Mouse (Mus musculus) testis, postnatal 10 days (tissue): ENCODE data around the gene Tatdn2.
"Not testable (repeated sequence)": the region's sequence is repeated elsewhere in the genome, so short reads cannot be mapped to it uniquely, and the experiment has no call there.

Experiments
- DNase-seq: peaks from one replicate; pipeline ENCODE4 v3.0.0; 2021; ENCODE audit warnings: low spot score

Tatdn2 gene

DNA sequence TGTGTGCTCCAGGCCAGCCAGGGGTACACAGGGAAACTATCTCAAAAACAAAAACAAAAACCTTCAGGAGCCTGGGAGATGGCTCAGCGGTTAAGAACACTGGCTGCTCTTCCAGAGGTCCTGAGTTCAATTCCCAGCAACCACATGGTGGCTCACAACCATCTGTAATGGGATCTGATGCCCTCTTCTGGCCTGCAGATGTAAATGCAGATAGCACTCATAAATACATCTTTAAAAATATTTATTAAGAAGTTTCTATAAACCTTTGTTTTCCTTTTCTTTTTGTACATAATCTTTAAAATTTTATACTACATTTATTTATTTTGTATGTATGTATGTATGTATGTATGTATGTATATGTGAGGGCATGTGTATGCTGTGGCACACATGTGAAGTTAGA lies 24.8 kb upstream of the Tatdn2 start:
- DNase-seq = not testable (repeated sequence)

DNA sequence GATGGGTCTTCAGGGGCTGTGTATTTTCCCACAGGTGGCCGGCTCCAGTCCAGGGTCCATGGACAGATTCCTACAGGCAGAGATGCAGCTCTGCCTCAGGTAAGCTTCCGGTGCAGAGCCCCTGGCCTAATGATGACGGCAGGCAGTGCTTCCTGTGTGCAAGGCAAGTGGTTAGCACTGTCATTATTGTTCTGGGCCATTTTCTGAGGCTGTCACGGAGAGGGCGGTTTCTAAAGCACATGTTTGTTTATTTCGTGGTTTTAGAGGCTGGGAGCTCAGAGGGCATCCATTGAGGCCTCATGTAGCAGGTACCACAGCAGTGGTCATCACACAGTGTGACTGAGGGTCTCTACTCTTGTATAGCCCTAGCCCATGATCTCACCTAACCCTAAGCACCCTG lies 23.9 kb upstream of the Tatdn2 start:
- DNase-seq = no peak

- no peak for DNase-seq
These were observed 21.6 kb upstream of the Tatdn2 start for GRCm38 (mm10) chr6:113675234-113675633.

GRCm38 (mm10) chr6:113675991-113676390 lies 20.9 kb upstream of the Tatdn2 start:
- no peak for DNase-seq

DNA sequence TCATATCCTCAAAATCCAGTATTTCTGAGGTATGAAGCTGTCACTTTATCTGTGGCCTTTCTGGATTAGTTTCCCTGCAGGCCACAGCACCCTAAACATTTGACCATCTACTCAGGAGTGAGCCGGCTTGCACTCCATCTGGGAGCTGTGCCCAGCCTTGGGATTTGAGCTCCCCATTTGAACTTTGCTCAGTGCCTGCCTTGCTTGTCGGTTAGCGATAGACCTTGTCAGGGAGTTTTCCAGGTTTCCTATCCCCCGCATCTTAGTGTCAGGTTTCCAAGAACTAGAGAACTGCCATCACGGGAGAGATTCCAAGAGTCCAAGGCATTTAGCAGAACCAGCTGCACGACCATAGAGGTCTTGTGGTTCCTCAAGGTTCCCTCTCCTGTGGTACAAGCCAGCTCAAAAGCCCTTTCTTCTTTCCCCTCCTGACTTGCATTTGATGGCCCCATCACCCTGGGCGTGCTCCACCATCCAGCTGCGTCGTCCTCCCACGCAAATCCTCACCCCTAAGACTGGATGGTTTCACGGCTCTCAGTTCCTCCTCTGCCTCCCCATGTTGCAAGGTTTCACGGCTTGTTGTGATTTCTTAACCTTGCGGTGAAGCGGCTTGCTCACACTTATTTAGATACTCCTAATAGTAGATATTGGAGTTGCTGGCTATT lies 19.6 kb upstream of the Tatdn2 start:
- no peak for DNase-seq

- DNase-seq = no peak
These were observed 18.4 kb upstream of the Tatdn2 start for GRCm38 (mm10) chr6:113678246-113679012.

DNA sequence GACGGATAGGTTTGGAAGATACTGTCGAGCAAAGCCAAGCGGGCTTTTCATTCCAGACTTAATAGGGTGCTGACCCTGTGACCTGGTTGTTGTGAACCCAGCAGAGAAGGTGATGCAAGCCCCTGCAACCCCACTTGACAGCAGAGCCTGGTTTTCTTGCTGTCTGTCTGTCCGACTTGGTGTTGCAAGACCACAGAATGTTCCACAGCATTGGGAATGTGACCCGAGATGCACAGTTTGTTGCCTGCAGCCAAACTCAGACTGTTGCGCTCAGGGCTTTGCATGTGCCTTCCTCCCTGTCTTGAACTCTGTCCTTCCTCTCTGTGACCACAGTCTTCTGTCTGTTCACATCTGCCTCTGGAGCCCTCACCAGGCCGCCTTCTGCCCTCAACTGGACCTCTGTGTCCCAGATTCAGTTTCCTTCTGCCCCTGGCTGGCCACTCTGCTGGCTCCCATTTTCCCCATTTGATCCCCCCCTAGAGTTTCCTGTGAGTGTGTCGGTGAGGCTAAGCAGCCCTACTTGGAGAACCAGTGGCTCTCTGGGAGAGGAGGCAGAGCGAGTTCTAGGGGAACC lies 16.8 kb upstream of the Tatdn2 start:
- DNase-seq = no peak

DNA sequence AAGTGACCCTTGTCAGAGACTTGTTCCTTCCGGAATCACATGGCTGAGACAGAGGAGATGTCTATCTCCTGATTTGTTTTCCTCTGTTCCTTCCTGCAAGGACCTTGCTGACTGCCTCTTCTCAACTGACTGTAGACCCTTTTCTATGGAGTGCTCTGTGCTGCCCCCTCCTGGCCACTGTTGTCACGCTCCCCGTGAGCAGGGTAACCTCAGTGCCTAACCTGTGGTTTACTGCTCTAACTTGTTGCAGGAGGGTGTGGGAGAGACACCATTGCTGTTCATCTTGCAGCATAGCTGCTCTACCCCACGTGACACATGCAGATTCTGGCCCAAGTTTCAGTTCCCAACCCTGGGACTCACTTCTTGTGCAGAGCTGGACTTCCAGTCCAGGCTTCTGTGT lies 15.6 kb upstream of the Tatdn2 start:
- peak; percentile 95 for DNase-seq

DNA sequence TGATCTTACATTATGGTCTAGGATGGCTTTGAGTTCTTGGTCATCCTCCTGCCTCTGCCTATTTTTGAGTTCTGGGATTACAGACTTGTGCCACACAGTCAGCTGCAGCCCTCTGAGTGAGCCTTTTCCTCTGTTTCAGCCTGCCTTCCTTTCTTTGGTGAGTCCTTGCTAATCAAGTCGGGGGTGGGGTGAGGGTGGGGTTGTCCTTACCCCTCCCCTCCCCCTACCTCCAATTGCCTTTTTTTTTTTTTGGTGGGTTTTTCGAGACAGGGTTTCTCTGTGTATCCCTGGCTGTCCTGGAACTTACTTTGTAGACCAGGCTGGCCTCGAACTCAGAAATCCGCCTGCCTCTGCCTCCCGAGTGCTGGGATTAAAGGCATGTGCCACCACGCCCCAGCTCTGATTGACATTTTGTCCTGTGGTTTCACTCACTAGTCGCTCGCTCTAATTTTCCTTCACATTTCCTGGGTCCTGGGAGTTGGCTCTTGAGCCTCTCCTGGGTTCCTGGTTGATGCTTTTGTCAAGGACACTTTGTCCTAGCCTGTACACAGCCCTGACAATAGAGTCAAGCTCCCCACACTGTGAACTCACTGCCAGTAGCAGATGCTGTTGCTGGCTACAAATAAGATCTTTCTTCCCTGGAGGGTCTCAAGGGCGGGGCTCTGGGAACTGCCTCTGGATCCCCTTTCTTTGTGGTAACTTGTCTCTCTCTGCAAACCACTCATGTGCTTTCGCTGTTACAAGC lies 13.6 kb upstream of the Tatdn2 start:
- DNase-seq = no peak

DNA sequence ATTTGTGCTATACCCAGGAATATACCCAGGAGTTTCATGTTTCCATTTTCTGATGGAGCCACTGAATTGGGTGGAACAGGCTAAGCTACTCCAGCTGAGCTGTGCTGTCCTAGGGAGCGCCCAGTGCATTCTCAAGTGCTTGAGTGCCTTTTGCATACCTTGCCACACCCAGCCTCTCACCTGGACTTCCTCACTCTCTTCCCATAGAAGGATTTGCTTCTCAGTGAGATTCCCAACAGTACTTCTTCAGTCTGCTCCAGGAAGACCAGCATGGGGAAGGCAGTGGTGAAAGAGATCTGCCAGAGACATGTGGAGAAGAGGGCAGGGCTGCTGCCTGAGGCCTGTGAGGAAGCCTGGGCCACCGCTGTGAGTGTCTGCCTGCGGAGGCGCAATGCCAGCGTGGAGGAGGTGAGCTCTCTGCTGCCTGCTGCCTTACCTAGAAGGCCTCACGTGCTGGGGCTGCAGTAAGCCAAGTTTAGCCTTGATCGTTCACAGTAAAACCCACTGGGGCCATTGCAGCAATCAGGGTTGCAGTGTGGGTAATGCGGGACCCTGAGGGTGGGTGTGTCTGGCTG lies 10.2 kb upstream of the Tatdn2 start:
- no peak for DNase-seq

DNA sequence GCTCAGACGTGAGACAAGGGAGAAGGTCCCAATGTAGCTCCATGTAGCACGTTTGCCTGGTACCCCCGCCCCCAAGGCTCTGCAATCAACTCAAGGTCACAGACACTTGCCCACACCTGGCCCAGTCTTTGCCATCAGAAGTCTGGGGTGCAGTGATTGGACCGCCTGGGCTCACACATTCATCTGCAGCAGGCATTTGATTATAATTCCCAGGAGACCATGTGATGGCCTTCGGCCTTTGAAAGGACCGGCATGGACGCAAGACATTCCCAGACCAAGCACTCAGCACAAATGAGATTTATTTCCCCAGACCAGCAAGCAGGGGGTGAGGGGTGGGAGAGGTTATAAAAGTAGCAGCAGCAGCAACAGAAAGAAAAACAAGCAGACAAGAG lies 6.8 kb upstream of the Tatdn2 start:
- DNase-seq = no peak

- peak; percentile 76 for DNase-seq
These were observed 6.3 kb upstream of the Tatdn2 start for GRCm38 (mm10) chr6:113690400-113691083.

GRCm38 (mm10) chr6:113691084-113691462 lies 5.8 kb upstream of the Tatdn2 start:
- no peak for DNase-seq

- no peak for DNase-seq
These were observed 4.2 kb upstream of the Tatdn2 start for GRCm38 (mm10) chr6:113692661-113693133.

DNA sequence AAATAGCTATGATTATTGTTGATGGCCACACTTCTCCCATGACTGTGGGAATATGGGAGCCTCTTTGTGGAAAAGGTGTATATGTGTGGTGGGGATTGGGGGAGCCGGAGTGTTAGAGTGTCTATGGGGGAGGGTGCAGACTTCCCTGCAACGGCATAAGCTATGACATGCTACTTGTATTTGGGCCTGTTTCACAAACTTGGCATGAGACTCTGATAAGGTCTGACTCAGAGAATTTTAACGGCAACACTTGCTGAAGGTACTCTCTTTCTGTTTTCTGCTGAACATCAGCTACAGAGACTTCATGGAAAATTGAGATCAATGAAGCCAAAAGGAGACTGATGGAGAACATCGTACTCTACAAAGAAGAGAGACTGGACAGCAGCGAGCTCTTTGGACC lies 3.5 kb upstream of the Tatdn2 start:
- DNase-seq = no peak

DNA sequence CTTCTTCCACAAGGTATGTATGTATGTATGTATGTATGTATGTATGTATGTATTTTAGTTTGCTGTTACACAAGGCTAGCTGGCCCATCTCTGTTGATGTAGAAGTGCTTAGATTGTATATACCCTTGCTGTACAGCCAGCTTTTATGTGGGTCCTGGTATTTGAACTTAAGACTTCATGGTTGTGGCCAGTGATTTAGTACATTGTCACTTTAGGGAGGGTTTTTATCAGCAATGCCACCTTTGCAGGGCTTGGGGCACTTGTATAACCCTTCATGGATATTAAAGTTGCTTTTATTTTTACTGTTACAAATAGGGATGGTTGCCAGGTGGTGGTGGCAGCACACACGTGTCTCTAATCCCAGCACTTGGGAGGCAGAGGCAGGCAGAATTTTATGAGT lies 1.6 kb upstream of the Tatdn2 start:
- no peak for DNase-seq

DNA sequence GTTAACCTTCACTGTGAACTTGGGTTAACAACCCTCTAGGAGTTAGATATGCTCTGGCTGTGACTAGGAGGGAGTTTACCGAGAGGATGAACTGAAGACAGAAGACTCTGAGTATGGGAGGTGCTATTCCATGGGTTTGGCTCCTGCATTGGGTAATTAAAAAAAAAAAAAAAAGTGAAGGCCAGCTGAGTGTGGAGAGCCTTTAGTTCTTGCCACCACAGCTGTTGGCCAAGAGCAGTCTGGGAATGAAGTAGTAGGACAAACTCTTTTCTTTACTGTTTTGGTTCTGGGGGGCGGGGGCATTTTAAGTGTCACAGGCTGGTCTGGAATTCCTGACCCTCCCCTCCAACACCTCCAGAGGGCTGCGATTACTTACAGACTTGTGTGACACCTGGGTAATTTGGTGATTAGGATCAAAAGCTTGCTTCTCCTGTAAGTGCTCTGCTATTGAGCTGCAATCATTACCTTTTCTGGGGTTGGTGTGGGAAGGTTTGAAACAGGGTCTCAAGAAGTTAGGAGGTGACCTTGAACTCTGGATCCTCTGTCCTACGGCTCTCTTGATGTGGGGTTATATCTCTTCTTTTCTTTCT lies 989 bp upstream of the Tatdn2 start:
- DNase-seq = no peak

DNA sequence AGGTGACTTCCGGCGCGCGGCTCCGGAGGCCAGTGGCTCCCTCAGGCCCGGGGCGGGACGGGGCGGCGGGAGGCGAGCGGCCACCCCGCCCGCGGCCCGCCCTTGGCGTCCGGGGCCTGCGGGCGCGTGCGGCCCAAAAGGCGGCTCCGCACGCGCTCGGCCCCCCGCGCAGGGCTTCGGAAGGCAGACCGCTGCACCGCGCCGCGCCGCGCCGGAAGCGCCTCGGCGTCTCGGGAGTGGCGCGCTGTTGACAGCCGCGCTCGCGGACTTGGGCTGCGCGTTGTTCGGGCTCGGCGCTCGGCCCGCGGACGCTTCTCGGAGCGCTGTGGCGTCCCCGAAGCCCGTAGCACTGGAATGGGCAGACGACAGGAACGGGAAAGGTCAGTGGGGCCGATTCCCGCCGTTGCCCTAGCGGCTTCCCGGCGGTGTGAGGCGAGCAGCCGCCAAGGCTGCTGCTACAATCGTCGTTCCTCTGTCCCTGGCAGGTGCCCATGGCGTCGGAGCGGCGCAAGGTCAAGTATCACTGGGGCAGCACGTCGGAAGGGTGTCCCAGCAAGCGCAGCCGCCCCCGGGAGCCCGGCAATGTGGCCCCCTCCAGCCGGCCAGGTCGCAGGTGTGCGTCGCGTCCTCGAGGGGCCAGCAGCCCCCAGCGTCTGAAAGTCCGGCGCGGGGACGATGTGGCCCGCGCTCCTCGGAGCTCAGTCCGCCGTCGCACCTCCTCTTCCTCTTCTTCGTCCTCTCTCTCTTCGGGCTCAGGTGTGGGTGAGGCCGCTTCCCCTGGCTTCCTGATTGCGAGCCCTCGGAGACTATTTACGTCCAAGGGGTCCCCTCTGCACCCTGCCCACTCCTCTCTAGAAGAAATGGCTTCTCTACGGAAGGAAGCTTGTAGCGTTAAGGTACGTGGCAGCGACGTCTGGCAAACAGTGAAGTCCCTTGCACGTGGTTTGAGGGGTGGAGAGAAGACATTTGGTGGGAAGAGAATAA lies 664 bp downstream of the Tatdn2 start:
- DNase-seq = peak; percentile 68

DNA sequence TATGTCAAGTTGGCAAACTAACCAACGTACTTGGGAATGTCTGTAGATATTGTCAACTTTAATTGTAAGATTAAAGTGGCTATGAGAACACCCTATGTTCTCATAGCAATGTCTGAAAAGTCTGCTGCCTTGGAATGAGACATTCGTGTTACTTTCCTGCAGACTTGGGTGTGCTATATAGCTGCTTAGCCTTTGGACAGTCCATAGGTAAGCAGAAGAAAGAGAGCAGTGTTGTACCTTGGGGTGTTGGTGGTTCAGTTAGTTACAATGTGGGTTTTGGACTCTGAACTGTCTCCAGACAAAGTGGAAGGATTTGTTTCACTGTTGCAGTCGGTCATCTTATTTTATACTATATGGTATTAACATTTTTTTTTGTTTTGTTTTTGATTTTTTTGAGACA lies 15.9 kb downstream of the Tatdn2 start:
- DNase-seq = no peak

DNA sequence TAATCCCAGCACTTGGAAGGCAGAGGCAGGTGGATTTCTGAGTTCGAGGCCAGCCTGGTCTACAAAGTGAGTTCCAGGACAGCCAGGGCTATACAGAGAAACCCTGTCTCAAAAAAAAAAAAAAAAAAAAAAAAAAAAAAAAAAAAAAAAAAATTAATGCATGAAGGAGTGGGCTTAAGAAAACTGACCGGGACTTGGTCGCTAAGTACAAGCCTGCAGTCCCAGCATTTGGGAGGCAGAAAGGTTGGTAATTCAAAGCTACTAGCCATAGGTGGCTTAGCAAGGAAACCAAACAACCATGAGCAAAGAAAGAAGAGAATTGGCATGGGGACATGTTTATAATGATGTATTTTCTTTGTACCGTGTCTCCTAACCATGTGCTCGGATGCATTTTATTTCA lies 16.5 kb downstream of the Tatdn2 start:
- not testable (repeated sequence) for DNase-seq
